In genomic region chr3:37687158-37687980, GRCm38 (mm10) we compare ENCODE assay signal across 8 mouse cellular contexts. TPM values are rescaled to one million over a fixed set of nuclear protein-coding genes. Genes with fewer than 3 reads are reported as not detected.
DNase-seq lines count a peak whose midpoint lies in the region; ATAC-seq and TF ChIP-seq lines count a peak whose summit lies in the region.

No protein-coding gene starts in this region.

- peak; percentile 83 for ATAC-seq in embryonic facial prominence, embryonic 14.5 days (ENCODE audit: low read depth)

- H3K9me3 ChIP-seq in embryonic facial prominence, embryonic 14.5 days (ENCODE audit: control insufficient read depth, low read length), result no peaks in the 10 kb centered on the region

- no peak for TF ChIP-seq CTCF in kidney, adult 2 months (conservative IDR thresholded peaks at IDR 0.05; ENCODE audit: insufficient read depth, insufficient read length, low read depth, low read length)

- DNase-seq in adrenal gland, postnatal 25 days, result peak; percentile 51
- peak; percentile 90 for DNase-seq in embryonic facial prominence, embryonic 14.5 days (ENCODE audit: low spot score)
- peak; percentile 67 for DNase-seq in heart, adult 9 months (ENCODE audit: low spot score in 2 of 2)
- peak; percentile 73 for DNase-seq in kidney, adult 2 months
- peak; percentile 57 to 64 for DNase-seq in left cerebral cortex, postnatal 36 days (ENCODE audit: low spot score in 2 of 2)
- peak; percentile 50 for DNase-seq in mesoderm, embryonic 11.5 days (ENCODE audit: low read depth, low spot score)
- peak; percentile 56 for DNase-seq in skeletal muscle tissue, adult 2 months (ENCODE audit: low read depth, low spot score)
- no peak for DNase-seq in c-Kit-positive CD71-positive TER-119-positive erythroid progenitor cells, embryonic 14.5 days (ENCODE audit: low spot score)

- no peaks in the 10 kb centered on the region for H3K36me3 ChIP-seq in embryonic facial prominence, embryonic 14.5 days (ENCODE audit: control insufficient read depth, insufficient read depth, low read length)
- H3K36me3 ChIP-seq in kidney, adult 2 months (ENCODE audit: control insufficient read depth, insufficient read depth, low read length), result no peaks in the 10 kb centered on the region

- no peak for TF ChIP-seq POLR2A in kidney, adult 2 months (IDR thresholded peaks at IDR 0.05; ENCODE audit: low read depth, low read length)

- peak overlapping the region; percentile 47 for H3K9ac ChIP-seq in embryonic facial prominence, embryonic 14.5 days (ENCODE audit: low read depth, low read length)

- H3K4me1 ChIP-seq in embryonic facial prominence, embryonic 14.5 days (ENCODE audit: control insufficient read depth, insufficient read depth, low read length), result peaks cover 10% of the 10 kb centered on the region
- peaks cover 5% of the 10 kb centered on the region for H3K4me1 ChIP-seq in kidney, adult 2 months (ENCODE audit: control insufficient read depth, insufficient read depth, low read length)

- H3K4me3 ChIP-seq in embryonic facial prominence, embryonic 14.5 days (ENCODE audit: low read depth, low read length), result peak overlapping the region; percentile 28
- peak overlapping the region; percentile 47 for H3K4me3 ChIP-seq in kidney, adult 2 months (ENCODE audit: insufficient read depth, low read depth, low read length)

- intact Hi-C loops in left cerebral cortex, postnatal 36 days (cut with DNase I), result no loop called here

- WGBS in embryonic facial prominence, embryonic 14.5 days, result 20% methylated on average over 28 of the region's 28 CpGs
- 18% methylated on average over 28 of the region's 28 CpGs for WGBS in kidney, adult 2 months

- H3K27ac ChIP-seq in embryonic facial prominence, embryonic 14.5 days (replicated peaks; ENCODE audit: low read depth, low read length), result no peak overlapping the region
- H3K27ac ChIP-seq in kidney, adult 2 months (ENCODE audit: insufficient read depth, low read depth, low read length), result peak overlapping the region; percentile 18; the same call in 1 of the 2 replicates

- H3K4me2 ChIP-seq in embryonic facial prominence, embryonic 14.5 days (ENCODE audit: low read depth, low read length), result peak overlapping the region; percentile 60

- no peaks in the 10 kb centered on the region for H3K27me3 ChIP-seq in embryonic facial prominence, embryonic 14.5 days (replicated peaks; ENCODE audit: control insufficient read depth, insufficient read depth, low read length)
- H3K27me3 ChIP-seq in kidney, adult 2 months (replicated peaks; ENCODE audit: control insufficient read depth, insufficient read depth, low read length), result no peaks in the 10 kb centered on the region

RNA-seq across cellular contexts. Expression of gene Gm5148, which starts 36.9 kb away (rescaled TPM):
- total RNA-seq in adrenal gland, postnatal 25 days (2021), result 0.46 TPM in 1 of 2 replicates, not detected in the other
- 5.6 and 5.8 TPM in 2 replicates for polyA plus RNA-seq in embryonic facial prominence, embryonic 14.5 days (2014; fragmentation: Nextera tagmentation; extraction: Ambion mirVana)
- polyA plus RNA-seq in kidney, adult 2 months (2012; rRNA removed), result 9.3 and 10.8 TPM in 2 replicates
- 1 to 10 TPM; 3.7 to 3.9 TPM for total RNA-seq in left cerebral cortex, postnatal 36 days (2021)

RNA-seq across cellular contexts. Expression of gene Spry1, which starts 47.6 kb away (rescaled TPM):
- total RNA-seq in adrenal gland, postnatal 25 days (2021), result 19.8 and 20.7 TPM in 2 replicates
- 18.0 and 19.8 TPM in 2 replicates for polyA plus RNA-seq in embryonic facial prominence, embryonic 14.5 days (2014; fragmentation: Nextera tagmentation; extraction: Ambion mirVana)
- 47.3 and 50.2 TPM in 2 replicates for polyA plus RNA-seq in kidney, adult 2 months (2012; rRNA removed)
- 1 to 10 TPM; 9.5 to 9.6 TPM for total RNA-seq in left cerebral cortex, postnatal 36 days (2021)
